Mouse (Mus musculus): ENCODE measurements around the gene Lyzl6. TPM values are rescaled to one million over a fixed set of nuclear protein-coding genes. Genes with fewer than 3 reads are reported as not detected.

Gene Lyzl6
- total and polyA plus RNA-seq, 2 experiments from 2014 or later: not detected

DNA sequence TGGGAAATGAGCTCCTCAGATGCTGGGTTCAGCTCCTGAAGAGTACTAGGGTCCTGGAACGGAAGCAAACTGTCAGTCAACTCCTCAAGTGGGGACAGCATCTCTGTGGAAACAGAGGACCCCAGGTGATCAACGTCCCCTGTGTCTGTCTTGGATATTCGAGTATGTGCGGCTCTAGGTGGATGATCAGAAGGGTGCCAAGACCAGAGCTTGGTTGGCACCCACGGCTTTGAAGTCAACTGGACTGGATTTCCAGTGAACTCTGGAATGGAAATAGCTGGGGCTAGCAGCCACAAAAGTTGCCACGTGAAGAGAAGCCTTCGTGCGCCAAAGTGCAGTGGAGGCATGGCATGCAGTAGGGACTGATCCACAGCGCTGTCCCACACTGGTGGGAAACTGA, 17.6 kb downstream of the Lyzl6 start, which contains the start of gene Gm884:
Gm884 (minus strand) TSS at position 101 of the 400 bp plus-strand sequence.
- TF ChIP-seq CTCF (IDR thresholded peaks at IDR 0.05; ENCODE audit: low read depth) (no peak), EP300 (IDR thresholded peaks at IDR 0.05; ENCODE audit: low read depth) (no peak)
- H3K9me3 ChIP-seq (replicated peaks; ENCODE audit: control insufficient read depth, low read length): no peaks in the 10 kb centered on the region
- H3K4me3 ChIP-seq (ENCODE audit: low read depth, low read length): no peak within 1 kb of the TSS
- 71% methylated on average over 9 of the region's 9 CpGs for WGBS
- DNase-seq (ENCODE audit: low spot score): no peak
- no peaks in the 10 kb centered on the region for H3K27me3 ChIP-seq (ENCODE audit: control insufficient read depth, insufficient read depth, low read length)
- H3K9ac ChIP-seq (replicated peaks; ENCODE audit: low read depth, low read length): no peak within 1 kb of the TSS
- no peaks in the 10 kb centered on the region for H3K4me1 ChIP-seq (ENCODE audit: control insufficient read depth, insufficient read depth)
- no peak within 1 kb of the TSS for H3K4me2 ChIP-seq (ENCODE audit: low read depth, low read length)
- H3K36me3 ChIP-seq (replicated peaks; ENCODE audit: control insufficient read depth, insufficient read depth, low read length): no peaks in the 10 kb centered on the region
- H3K27ac ChIP-seq (ENCODE audit: low read depth): no peak within 1 kb of the TSS
- no peak for ATAC-seq (ENCODE audit: insufficient read depth, low read depth)

DNA sequence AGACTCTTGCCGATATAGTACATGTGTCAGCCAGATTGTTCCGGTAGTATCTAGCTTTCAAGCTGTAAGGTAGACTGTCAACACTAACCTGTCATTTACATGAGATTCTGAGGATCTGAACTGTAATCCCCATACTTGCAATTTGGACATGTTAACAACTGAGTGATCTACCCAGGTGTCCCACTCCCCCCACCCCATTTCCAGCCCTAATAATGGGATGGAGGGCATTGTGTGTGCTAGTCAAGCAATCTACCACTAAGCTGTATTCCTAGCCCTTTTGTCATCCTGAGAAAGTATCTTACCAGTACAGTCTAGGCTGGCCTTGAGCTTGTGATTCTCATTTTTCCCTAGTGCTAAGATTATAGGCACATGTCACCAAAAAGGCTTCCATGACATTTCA, 27.9 kb downstream of the Lyzl6 start:
- Histone ChIP-seq H3K9ac (replicated peaks; ENCODE audit: low read depth, low read length) (no peak overlapping the region), H3K4me2 (ENCODE audit: low read depth, low read length) (no peak overlapping the region), H3K4me3 (ENCODE audit: low read depth, low read length) (no peak overlapping the region), H3K27ac (ENCODE audit: low read depth) (no peak overlapping the region), H3K36me3 (replicated peaks; ENCODE audit: control insufficient read depth, insufficient read depth, low read length) (no peaks in the 10 kb centered on the region), H3K4me1 (ENCODE audit: control insufficient read depth, insufficient read depth) (no peaks in the 10 kb centered on the region), H3K27me3 (ENCODE audit: control insufficient read depth, insufficient read depth, low read length) (no peaks in the 10 kb centered on the region), H3K9me3 (replicated peaks; ENCODE audit: control insufficient read depth, low read length) (no peaks in the 10 kb centered on the region)
- ATAC-seq (ENCODE audit: insufficient read depth, low read depth): no peak
- no peak for DNase-seq (ENCODE audit: low spot score)
- TF ChIP-seq EP300 (IDR thresholded peaks at IDR 0.05; ENCODE audit: low read depth) (no peak), CTCF (IDR thresholded peaks at IDR 0.05; ENCODE audit: low read depth) (no peak)
- WGBS: 75% methylated on average over 2 of the region's 2 CpGs

DNA sequence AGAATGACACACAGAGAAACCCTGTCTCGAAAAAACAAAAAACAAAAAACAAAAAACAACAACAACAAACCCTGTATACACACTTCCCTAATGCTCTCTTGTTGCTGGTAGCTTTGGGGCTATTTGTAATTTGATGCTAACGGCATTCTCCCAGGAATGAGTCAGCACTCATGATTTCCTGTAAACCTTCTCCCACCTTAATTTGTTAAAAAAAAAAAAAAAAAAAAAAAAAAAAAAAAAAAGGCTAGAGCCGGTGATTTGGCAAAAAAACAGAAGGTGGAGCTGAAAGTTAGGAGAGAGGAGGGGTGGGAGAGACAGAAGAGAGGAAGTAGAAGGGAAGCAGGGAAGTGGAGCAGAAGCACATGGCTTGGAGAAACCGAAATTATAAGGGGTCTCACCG, 32.1 kb downstream of the Lyzl6 start:
- DNase-seq (ENCODE audit: low spot score) (no peak), ATAC-seq (ENCODE audit: insufficient read depth, low read depth) (no peak)
- H3K4me2 ChIP-seq (ENCODE audit: low read depth, low read length): no peak overlapping the region
- no peaks in the 10 kb centered on the region for H3K27me3 ChIP-seq (ENCODE audit: control insufficient read depth, insufficient read depth, low read length)
- no peak overlapping the region for H3K4me3 ChIP-seq (ENCODE audit: low read depth, low read length)
- TF ChIP-seq EP300 (IDR thresholded peaks at IDR 0.05; ENCODE audit: low read depth) (no peak), CTCF (IDR thresholded peaks at IDR 0.05; ENCODE audit: low read depth) (no peak)
- 54% methylated on average over 5 of the region's 5 CpGs for WGBS
- H3K9me3 ChIP-seq (replicated peaks; ENCODE audit: control insufficient read depth, low read length): no peaks in the 10 kb centered on the region
- no peak overlapping the region for H3K27ac ChIP-seq (ENCODE audit: low read depth)
- no peaks in the 10 kb centered on the region for H3K36me3 ChIP-seq (replicated peaks; ENCODE audit: control insufficient read depth, insufficient read depth, low read length)
- H3K4me1 ChIP-seq (ENCODE audit: control insufficient read depth, insufficient read depth): no peaks in the 10 kb centered on the region
- no peak overlapping the region for H3K9ac ChIP-seq (replicated peaks; ENCODE audit: low read depth, low read length)

Other genes starting within 250 kb of the Lyzl6 start
- 3.9 and 4.9 TPM in 2 replicates for gene Plekhm1, start 226.2 kb downstream of the Lyzl6 start, total RNA-seq (2014; rRNA removed; ENCODE audit: low replicate concordance)
- gene Plekhm1, start 226.2 kb downstream of the Lyzl6 start, polyA plus RNA-seq (2015; fragmentation: Nextera tagmentation; extraction: Ambion mirVana): 3.4 and 3.5 TPM in 2 replicates
- not detected in 2 replicates for gene Lrrc37a, start 134.3 kb downstream of the Lyzl6 start, total RNA-seq (2014; rRNA removed; ENCODE audit: low replicate concordance)
- not detected in 2 replicates for gene Lrrc37a, start 134.3 kb downstream of the Lyzl6 start, polyA plus RNA-seq (2015; fragmentation: Nextera tagmentation; extraction: Ambion mirVana)
- gene Gm884, start 17.8 kb downstream of the Lyzl6 start, total RNA-seq (2014; rRNA removed; ENCODE audit: low replicate concordance): not detected in 2 replicates
- gene Gm884, start 17.8 kb downstream of the Lyzl6 start, polyA plus RNA-seq (2015; fragmentation: Nextera tagmentation; extraction: Ambion mirVana): not detected in 2 replicates
- gene Rprml, start 10.7 kb upstream of the Lyzl6 start, total RNA-seq (2014; rRNA removed; ENCODE audit: low replicate concordance): not detected in 2 replicates
- 0.15 TPM in 2 replicates for gene Rprml, start 10.7 kb upstream of the Lyzl6 start, polyA plus RNA-seq (2015; fragmentation: Nextera tagmentation; extraction: Ambion mirVana)
- 72.7 and 73.8 TPM in 2 replicates for gene Gosr2, start 59.0 kb upstream of the Lyzl6 start, total RNA-seq (2014; rRNA removed; ENCODE audit: low replicate concordance)
- gene Gosr2, start 59.0 kb upstream of the Lyzl6 start, polyA plus RNA-seq (2015; fragmentation: Nextera tagmentation; extraction: Ambion mirVana): 52.5 and 56.8 TPM in 2 replicates
- gene Wnt9b, start 110.9 kb upstream of the Lyzl6 start, total RNA-seq (2014; rRNA removed; ENCODE audit: low replicate concordance): 0.92 and 3.7 TPM in 2 replicates
- gene Wnt9b, start 110.9 kb upstream of the Lyzl6 start, polyA plus RNA-seq (2015; fragmentation: Nextera tagmentation; extraction: Ambion mirVana): 0.43 and 0.59 TPM in 2 replicates
- not detected in 2 replicates for gene Wnt3, start 135.3 kb upstream of the Lyzl6 start, total RNA-seq (2014; rRNA removed; ENCODE audit: low replicate concordance)
- gene Wnt3, start 135.3 kb upstream of the Lyzl6 start, polyA plus RNA-seq (2015; fragmentation: Nextera tagmentation; extraction: Ambion mirVana): not detected in 2 replicates